Comparison of ENCODE assay signal across 9 mouse cellular contexts in genomic region chr12:44328381-44329315, GRCm38 (mm10). TPM values are rescaled to one million over a fixed set of nuclear protein-coding genes. Genes with fewer than 3 reads are reported as not detected.
A peak's percentile ranks its signal among the peaks of the same experiment; 100 is the strongest.
DNase-seq lines count a peak whose midpoint lies in the region; ATAC-seq and TF ChIP-seq lines count a peak whose summit lies in the region.
"Had no signal": no experiment of that assay in that cellular context is flagged by ENCODE, and none has a peak within 500 bp of the region (broad histone marks: within the 10 kb centered on the region; RNA-seq: fewer than 3 reads in every experiment).

Nrcam (plus strand) TSS chr12:44328885.

- peaks cover 28% of the 10 kb centered on the region for H3K4me1 ChIP-seq in forebrain, embryonic 16.5 days (replicated peaks; ENCODE audit: control insufficient read depth, insufficient read depth, low read length)
- H3K4me1 ChIP-seq in hindbrain, embryonic 14.5 days (replicated peaks; ENCODE audit: control insufficient read depth, insufficient read depth, low read length), result peaks cover 24% of the 10 kb centered on the region
- H3K4me1 ChIP-seq in small intestine, adult 2 months (ENCODE audit: control insufficient read depth, insufficient read depth, insufficient read length, low read length), result peaks cover 9% of the 10 kb centered on the region

- H3K9me3 ChIP-seq in forebrain, embryonic 16.5 days (ENCODE audit: control insufficient read depth, low read length), result no peaks in the 10 kb centered on the region
- no peaks in the 10 kb centered on the region for H3K9me3 ChIP-seq in hindbrain, embryonic 14.5 days (ENCODE audit: control insufficient read depth, low read length)

- H3K27ac ChIP-seq in forebrain, embryonic 16.5 days (ENCODE audit: low read length), result peak within 1 kb of the TSS; percentile 91
- peak within 1 kb of the TSS; percentile 94 for H3K27ac ChIP-seq in hindbrain, embryonic 14.5 days
- no peak within 1 kb of the TSS for H3K27ac ChIP-seq in small intestine, adult 2 months (ENCODE audit: insufficient read depth, low read depth, low read length)

- peak within 1 kb of the TSS; percentile 91 for H3K9ac ChIP-seq in forebrain, embryonic 16.5 days (replicated peaks; ENCODE audit: low read depth, low read length)
- peak within 1 kb of the TSS; percentile 89 for H3K9ac ChIP-seq in hindbrain, embryonic 14.5 days

- no peaks in the 10 kb centered on the region for H3K27me3 ChIP-seq in forebrain, embryonic 16.5 days (replicated peaks; ENCODE audit: control insufficient read depth, insufficient read depth, low read length)
- no peaks in the 10 kb centered on the region for H3K27me3 ChIP-seq in hindbrain, embryonic 14.5 days (ENCODE audit: control insufficient read depth, insufficient read depth, low read length)
- H3K27me3 ChIP-seq in small intestine, adult 2 months (ENCODE audit: control insufficient read depth, insufficient read depth, low read length), result peaks cover 22% of the 10 kb centered on the region; the same call in 1 of the 2 replicates

- peak within 1 kb of the TSS; percentile 75 for H3K4me2 ChIP-seq in forebrain, embryonic 16.5 days (ENCODE audit: low read length)
- H3K4me2 ChIP-seq in hindbrain, embryonic 14.5 days (replicated peaks), result peak within 1 kb of the TSS; percentile 80

- 3% methylated on average over 69 of the region's 74 CpGs for WGBS in forebrain, embryonic 16.5 days
- 2% methylated on average over 66 of the region's 74 CpGs for WGBS in hindbrain, embryonic 14.5 days
- WGBS in small intestine, adult 2 months, result 4% methylated on average over 74 of the region's 74 CpGs

- peak within 1 kb of the TSS; percentile 93 for H3K4me3 ChIP-seq in forebrain, embryonic 16.5 days (replicated peaks; ENCODE audit: low read length)
- peak within 1 kb of the TSS; percentile 88 for H3K4me3 ChIP-seq in hindbrain, embryonic 14.5 days (replicated peaks; ENCODE audit: low read length)
- peak within 1 kb of the TSS; percentile 65 for H3K4me3 ChIP-seq in small intestine, adult 2 months (ENCODE audit: low read depth, low read length)

- H3K36me3 ChIP-seq in forebrain, embryonic 16.5 days (ENCODE audit: control insufficient read depth, insufficient read depth), result no peaks in the 10 kb centered on the region
- no peaks in the 10 kb centered on the region for H3K36me3 ChIP-seq in hindbrain, embryonic 14.5 days (replicated peaks; ENCODE audit: control insufficient read depth, insufficient read depth)
- no peaks in the 10 kb centered on the region for H3K36me3 ChIP-seq in small intestine, adult 2 months (ENCODE audit: control insufficient read depth, insufficient read depth, low read length)

- TF ChIP-seq CTCF in small intestine, adult 2 months (IDR thresholded peaks at IDR 0.05; ENCODE audit: extremely low read depth, insufficient read length, insufficient replicate concordance, low read depth, low read length), result no peak

- peak; percentile 73 for ATAC-seq in forebrain, embryonic 16.5 days
- ATAC-seq in hindbrain, embryonic 14.5 days (ENCODE audit: low FRiP score), result peak; percentile 82
- peak; percentile 30; the same call in 1 of the 2 replicates for ATAC-seq in megakaryocyte, adult 5-6 weeks (ENCODE audit: poor library complexity, severe bottlenecking)

- DNase-seq in adrenal gland, adult (ENCODE audit: inconsistent age in 2 of 2, low spot score in 1 of 2), result peak; percentile 39 to 81
- DNase-seq in adrenal gland, adult 8-10 months, result no peak
- peak; percentile 78 for DNase-seq in cerebellum, adult 11-12 months
- DNase-seq in hindbrain, embryonic 14.5 days (ENCODE audit: low spot score), result peak; percentile 83
- peak; percentile 30 to 62 for DNase-seq in left cerebral cortex, adult 9 months (ENCODE audit: low spot score in 2 of 2)

- no peak for TF ChIP-seq POLR2A in small intestine, adult 2 months (IDR thresholded peaks at IDR 0.05; ENCODE audit: low read depth, low read length)

RNA-seq across cellular contexts. Expression of gene Nrcam, which starts in this region (rescaled TPM):
- 10 to 100 TPM in 1 of 4 experiments, 1 to 10 TPM in 3; 3.4 to 14.9 (median 6.9) TPM for total RNA-seq in adrenal gland, adult 8-10 months (2022)
- polyA plus RNA-seq in forebrain, embryonic 16.5 days (2015; fragmentation: Nextera tagmentation; extraction: Ambion mirVana), result 129 and 139 TPM in 2 replicates
- 155 and 170 TPM in 2 replicates for polyA plus RNA-seq in hindbrain, embryonic 14.5 days (2014; fragmentation: Nextera tagmentation; extraction: Ambion mirVana)
- not detected in 2 replicates for total RNA-seq in megakaryocyte, adult 5-6 weeks (2015)
- total RNA-seq in megakaryocyte, adult 5-6 weeks (2017), result not detected in 2 replicates
- polyA plus RNA-seq in small intestine, adult 2 months (2012; rRNA removed), result 0.06 and 0.10 TPM in 2 replicates
- total RNA-seq: neutrophil, adult 5-6 weeks had no signal

Comparison
In these comparisons a context has a peak if more than half of its experiments do, and no peak if none do; other contexts are left out.
1. RNA of gene Nrcam (total RNA-seq): 3.4 to 14.9 TPM in adrenal gland, adult 8-10 months; not detected in megakaryocyte, adult 5-6 weeks; every median in the first group is over 4 times any median in the second.
2. RNA of gene Nrcam (polyA plus RNA-seq): 155 to 170 TPM in hindbrain, embryonic 14.5 days and 129 to 139 TPM in forebrain, embryonic 16.5 days; 0.06 to 0.10 TPM in small intestine, adult 2 months; every median in the first group is over 100 times any median in the second.
3. Peak in ATAC-seq in megakaryocyte, adult 5-6 weeks; RNA of the gene not detected or under 1 TPM.
4. ATAC-seq: peak in every context shown above with its lines; median percentile 82 in hindbrain, embryonic 14.5 days; 73 in forebrain, embryonic 16.5 days; 30 in megakaryocyte, adult 5-6 weeks.
5. Peak in every context shown above with its lines, with median percentiles within 50 percentile points of each other: H3K4me3 ChIP-seq.